Mouse (Mus musculus): ENCODE measurements around the gene Klf15.

Gene Klf15

GRCm38 (mm10) chr6:90494155-90494554, 31.8 kb downstream of the Klf15 start:
- no peak for DNase-seq

GRCm38 (mm10) chr6:90494566-90494965, 32.2 kb downstream of the Klf15 start:
- no peak for DNase-seq

DNA sequence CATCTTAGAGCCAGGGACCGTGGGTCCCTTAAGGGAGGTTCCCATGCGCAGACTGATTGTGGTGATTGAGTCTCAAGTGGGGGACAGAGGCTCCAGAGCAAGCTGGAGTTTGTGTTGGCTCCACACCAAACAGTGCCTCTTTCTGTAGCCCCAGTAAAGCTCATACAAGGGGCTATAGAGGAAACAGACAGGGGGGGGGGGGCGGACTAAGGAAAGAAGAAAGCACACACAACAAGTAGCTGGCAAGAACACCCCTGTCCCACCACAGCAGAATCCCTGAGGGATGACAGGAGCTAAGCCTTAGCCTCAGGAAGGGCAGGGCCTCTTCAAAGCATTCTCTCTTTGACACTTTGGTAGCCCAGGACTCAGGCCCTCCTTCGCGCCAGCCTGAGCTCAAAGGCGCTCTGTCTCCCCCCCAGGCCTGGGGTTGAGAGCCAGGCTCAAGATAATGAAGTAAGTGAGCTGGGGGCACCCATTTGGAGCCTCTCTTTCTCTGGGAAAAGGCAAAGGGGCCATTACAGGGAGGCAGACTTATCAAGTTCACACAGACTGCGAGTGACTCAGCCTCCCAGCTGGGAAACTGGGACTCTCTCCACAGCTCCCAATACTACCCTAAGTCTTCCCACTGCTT, 33.0 kb downstream of the Klf15 start:
- DNase-seq: no peak

DNA sequence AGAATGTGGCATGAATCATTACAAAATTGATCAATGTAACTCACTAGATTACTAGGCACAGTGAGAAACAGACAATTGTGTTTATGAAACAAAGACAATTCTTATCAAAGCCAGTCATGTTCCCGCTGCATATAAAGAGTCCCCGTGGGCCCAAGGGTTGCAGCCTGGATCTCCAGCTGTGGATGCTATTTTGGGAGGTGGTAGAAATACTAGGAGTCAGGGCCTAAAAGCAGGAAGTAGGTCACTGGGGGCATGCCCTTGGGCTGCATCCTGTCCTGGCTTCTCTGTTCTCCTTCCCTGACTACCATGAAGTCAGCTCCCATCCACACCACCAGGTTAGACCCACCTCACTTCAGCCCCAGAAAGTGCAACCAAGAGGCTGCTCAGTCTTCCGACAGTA, 33.8 kb downstream of the Klf15 start:
- no peak for DNase-seq

GRCm38 (mm10) chr6:90499509-90499908, 37.1 kb downstream of the Klf15 start:
- DNase-seq: no peak

DNA sequence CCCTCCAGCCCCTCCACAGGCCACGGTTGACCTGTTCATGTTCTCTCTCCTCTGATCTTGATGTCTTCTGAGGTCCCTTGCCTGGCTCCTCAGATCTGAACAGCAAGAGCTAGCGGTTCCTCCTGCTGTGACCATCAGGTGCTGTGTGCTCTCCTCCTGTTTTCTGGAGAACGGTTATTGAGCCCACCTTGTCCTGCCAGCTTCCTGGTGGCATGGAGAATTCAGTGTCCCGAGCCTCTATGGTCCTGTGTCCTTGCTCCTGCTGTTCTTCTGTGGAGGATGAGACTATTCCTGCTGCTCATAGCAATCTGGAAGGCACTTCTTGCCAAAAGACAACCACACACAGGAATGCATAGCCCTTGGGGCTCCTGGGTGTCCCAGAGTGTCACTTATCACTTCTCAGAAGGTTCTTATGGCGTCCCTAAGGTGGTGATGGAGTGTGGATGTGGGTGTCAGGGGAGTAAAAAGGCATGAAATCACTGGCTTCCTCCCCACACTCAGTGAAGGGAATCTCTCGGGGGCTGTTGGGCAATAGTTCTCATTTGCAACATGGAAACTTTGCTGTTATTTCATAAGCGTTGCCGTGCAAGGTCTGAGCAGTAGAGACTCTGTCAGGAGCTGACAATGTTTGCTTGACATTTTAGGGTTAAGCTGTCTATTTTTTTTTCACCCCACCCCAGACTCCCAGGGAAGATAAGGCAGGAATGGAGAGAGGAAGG, 39.0 kb downstream of the Klf15 start:
- DNase-seq: no peak

- no peak for DNase-seq
Measured at GRCm38 (mm10) chr6:90505906-90506305, 43.5 kb downstream of the Klf15 start.

DNA sequence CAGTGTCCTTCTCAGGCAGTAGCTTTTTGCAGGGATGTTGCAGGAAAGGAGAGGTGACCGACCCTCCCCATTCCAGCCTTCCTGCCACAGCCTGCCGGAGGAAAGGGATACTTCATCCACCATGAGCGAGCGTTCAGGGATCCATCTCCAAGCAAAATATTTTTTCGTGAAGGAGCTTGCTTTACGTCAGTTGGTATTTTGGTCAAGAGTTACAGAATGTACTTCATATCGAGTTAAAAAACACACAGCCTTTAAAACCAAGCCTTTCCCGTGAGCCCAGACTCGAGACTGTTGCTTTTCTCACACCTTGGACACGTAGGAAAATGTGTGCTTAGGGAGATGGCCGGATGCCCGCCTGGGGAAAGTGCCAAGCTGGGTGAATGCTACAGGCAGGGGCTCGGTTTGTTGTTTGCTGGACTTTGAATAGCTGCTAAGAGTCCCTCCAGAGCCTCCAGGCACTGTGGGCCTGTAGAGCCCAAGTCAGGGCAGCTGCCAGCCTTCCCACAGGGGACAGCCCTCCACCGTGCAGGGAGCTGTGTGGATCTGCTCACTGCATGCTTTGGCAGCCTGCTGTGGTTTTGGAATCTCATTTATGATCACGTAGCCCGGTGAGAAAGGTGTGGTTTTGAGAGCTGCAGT, 44.4 kb downstream of the Klf15 start:
- peak in 1 of 2 experiments; percentile 10 for DNase-seq

GRCm38 (mm10) chr6:90507443-90507842, 45.1 kb downstream of the Klf15 start:
- DNase-seq: no peak

DNA sequence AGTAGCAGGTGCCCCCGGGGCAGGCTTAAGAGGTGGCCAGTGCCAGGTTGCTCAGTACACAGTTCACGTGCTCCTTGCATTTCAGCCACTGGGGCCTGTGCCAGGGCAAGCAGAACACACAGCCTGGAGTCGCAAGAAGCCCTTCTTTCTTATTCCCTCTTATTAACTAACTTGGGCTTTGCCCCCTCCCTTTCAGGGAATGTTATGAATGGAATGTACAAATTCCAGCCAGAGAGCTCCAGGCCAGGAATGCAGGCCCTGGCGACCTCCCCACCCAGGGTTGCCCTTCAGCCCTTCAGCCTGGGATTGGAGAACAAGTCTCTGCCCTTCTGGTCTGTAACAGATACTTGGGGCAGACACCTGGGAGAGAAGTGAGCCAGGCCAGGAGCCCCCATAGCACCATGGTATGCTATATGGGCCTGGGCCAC, 45.8 kb downstream of the Klf15 start:
- peak in 1 of 2 experiments; percentile 17 for DNase-seq

DNA sequence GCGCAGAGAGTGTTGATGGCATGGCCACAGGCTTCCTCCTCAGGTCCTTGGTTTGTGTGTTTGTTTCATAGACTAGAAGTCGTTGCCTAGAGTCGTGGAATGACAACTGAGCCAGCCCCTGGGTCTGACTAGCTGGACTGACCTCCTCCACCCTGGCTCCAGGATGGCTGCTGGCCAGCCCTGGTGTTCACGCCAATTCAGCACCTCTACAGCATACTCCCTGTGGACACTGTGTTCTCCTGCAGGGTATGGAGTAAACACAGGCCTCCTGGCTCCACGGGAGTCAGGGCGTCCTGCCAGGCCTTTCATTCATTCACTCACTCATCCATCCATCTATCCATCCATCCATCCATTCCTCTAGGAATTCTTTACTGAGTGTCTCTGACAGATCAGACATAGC, 46.7 kb downstream of the Klf15 start:
- DNase-seq: peak in 1 of 2 experiments; percentile 9

GRCm38 (mm10) chr6:90512416-90512815, 50.0 kb downstream of the Klf15 start:
- no peak for DNase-seq

DNA sequence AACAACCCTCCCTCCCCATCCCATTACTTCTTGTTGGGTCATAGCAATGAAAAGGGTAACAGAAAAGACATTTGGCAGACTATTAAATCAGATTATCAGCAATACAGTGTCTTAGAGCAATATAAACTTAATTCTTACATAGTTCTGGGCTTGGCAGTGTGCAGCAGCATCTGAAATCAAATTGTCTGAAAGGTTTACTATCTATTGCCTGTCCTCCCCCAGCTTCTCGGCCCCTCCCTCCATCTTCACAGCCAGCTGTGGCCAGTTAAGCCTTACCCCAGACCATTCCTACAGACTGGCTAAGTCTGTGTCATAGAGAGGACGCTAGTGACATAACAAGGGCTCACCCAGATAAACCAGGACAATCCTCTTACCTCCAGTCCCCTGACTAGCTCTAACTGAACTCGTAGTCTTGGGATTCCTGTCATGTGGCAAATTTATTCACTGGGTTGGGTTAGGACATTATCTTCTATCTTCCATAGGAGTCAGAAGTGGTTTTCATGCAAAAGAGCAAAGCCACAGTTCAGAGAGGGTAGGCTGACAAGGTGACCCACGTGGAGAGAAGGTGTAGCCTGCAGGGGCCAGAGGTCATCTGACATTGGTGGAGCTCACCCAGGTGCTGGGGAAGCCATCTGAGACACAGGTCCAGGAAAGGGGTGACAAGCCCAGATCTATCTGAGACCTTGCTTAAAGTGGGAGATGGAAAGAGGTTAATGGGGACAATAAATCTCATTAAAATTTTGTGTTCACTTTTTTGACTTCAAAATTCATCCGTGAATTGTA, 50.9 kb downstream of the Klf15 start:
- DNase-seq: no peak

- DNase-seq: no peak
Measured at GRCm38 (mm10) chr6:90514369-90514768, 52.0 kb downstream of the Klf15 start.

DNA sequence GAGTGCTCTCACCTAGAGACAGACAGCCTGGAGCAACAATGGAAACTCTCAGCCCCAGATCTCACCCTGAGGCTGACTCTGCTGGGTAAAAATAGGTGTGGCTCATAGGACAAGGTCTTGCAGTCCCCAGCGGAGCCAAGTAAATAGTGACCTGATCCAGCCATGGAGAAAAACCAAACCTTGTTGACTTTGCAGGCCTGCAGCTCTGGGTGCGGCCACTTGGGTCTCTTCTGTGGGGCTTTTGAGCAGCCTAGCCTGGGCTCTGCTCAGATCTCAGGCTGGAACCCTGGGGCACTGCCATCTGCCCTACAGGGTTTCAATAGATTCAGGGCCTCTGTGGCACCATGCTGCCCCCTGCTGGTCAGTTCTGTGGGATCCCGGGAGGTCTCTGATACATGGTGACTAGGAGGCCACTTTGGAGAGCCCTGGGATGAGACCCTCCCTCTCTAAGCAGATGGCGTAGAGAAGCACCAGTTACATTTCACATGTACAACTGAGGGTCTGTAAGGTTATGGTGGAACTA, 52.6 kb downstream of the Klf15 start:
- DNase-seq: peak; percentile 19 to 28

GRCm38 (mm10) chr6:90518892-90519291, 56.5 kb downstream of the Klf15 start:
- DNase-seq: no peak

DNA sequence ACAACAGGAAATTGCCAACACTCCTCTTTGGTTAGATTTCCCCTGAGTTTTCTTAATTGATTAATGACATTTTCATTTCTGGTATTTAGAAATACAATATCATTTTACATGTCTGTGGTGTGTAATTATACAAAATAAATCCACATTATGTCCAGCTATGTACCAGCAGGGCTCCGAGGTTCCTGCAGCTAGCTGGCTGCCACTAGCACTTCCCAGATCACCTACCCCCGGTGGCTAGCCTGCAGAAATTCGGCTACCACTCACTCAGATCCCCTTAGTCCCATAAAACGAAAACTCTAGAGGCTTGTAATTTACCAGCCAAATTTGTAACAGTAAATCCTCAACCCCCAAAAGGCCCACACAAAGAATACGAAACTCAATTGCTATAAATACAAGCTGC, 57.0 kb downstream of the Klf15 start:
- DNase-seq: no peak
